Mouse (Mus musculus): Measurements from ENCODE around the gene Hoxa7. TPM values are rescaled to one million over a fixed set of nuclear protein-coding genes. Genes with fewer than 3 reads are reported as not detected.

Hoxa7 gene
- polyA plus RNA-seq, 1 experiment from 2014 or later, result 90.8 TPM

- H3K4me1 ChIP-seq (ENCODE audit: control insufficient read depth, insufficient read depth, low read length), result peaks cover 80% of the 10 kb centered on the region
- H3K27ac ChIP-seq (ENCODE audit: low read depth, low read length), result peak overlapping the region; percentile 92
- peak overlapping the region; percentile 88 for H3K4me3 ChIP-seq (ENCODE audit: low read depth, low read length)
- no peak for ATAC-seq (ENCODE audit: low read depth)
- H3K4me2 ChIP-seq (ENCODE audit: low read depth, low read length), result peak overlapping the region; percentile 99
- peak overlapping the region; percentile 98 for H3K9ac ChIP-seq (replicated peaks; ENCODE audit: low read depth, low read length)
- no peaks in the 10 kb centered on the region for H3K27me3 ChIP-seq (ENCODE audit: control insufficient read depth, insufficient read depth, low read length)
- no peaks in the 10 kb centered on the region for H3K9me3 ChIP-seq (ENCODE audit: control insufficient read depth, low read length)
- WGBS, result 2% methylated on average over 55 of the region's 55 CpGs
- H3K36me3 ChIP-seq (ENCODE audit: control insufficient read depth, insufficient read depth, low read length), result peaks cover 46% of the 10 kb centered on the region
These were observed 15.7 kb downstream of the Hoxa7 start for GRCm38 (mm10) chr6:52205638-52206621.

GRCm38 (mm10) chr6:52205221-52205620 is 16.4 kb downstream of the Hoxa7 start:
- Histone ChIP-seq H3K4me2 (ENCODE audit: low read depth, low read length) (peak overlapping the region; percentile 99), H3K27ac (ENCODE audit: low read depth, low read length) (peak overlapping the region; percentile 92), H3K36me3 (ENCODE audit: control insufficient read depth, insufficient read depth, low read length) (peaks cover 48% of the 10 kb centered on the region), H3K27me3 (ENCODE audit: control insufficient read depth, insufficient read depth, low read length) (no peaks in the 10 kb centered on the region), H3K9me3 (ENCODE audit: control insufficient read depth, low read length) (no peaks in the 10 kb centered on the region), H3K4me1 (ENCODE audit: control insufficient read depth, insufficient read depth, low read length) (peaks cover 86% of the 10 kb centered on the region), H3K4me3 (ENCODE audit: low read depth, low read length) (peak overlapping the region; percentile 88), H3K9ac (replicated peaks; ENCODE audit: low read depth, low read length) (peak overlapping the region; percentile 98)
- whole genome bisulfite sequencing, result 3% methylated on average over 14 of the region's 14 CpGs
- no peak for ATAC-seq (ENCODE audit: low read depth)

GRCm38 (mm10) chr6:52204050-52204752 is 17.5 kb downstream of the Hoxa7 start, which contains the start of gene Hoxa5:
TSS of gene Hoxa5 (minus strand) at chr6:52204587.
- Histone ChIP-seq H3K9ac (replicated peaks; ENCODE audit: low read depth, low read length) (peak within 1 kb of the TSS; percentile 98), H3K36me3 (ENCODE audit: control insufficient read depth, insufficient read depth, low read length) (peaks cover 48% of the 10 kb centered on the region), H3K4me1 (ENCODE audit: control insufficient read depth, insufficient read depth, low read length) (peaks cover 84% of the 10 kb centered on the region), H3K27ac (ENCODE audit: low read depth, low read length) (peak within 1 kb of the TSS; percentile 92), H3K4me3 (ENCODE audit: low read depth, low read length) (peak within 1 kb of the TSS; percentile 88), H3K4me2 (ENCODE audit: low read depth, low read length) (peak within 1 kb of the TSS; percentile 99), H3K9me3 (ENCODE audit: control insufficient read depth, low read length) (no peaks in the 10 kb centered on the region), H3K27me3 (ENCODE audit: control insufficient read depth, insufficient read depth, low read length) (no peaks in the 10 kb centered on the region)
- under 1% methylated on average over 65 of the region's 65 CpGs for WGBS
- ATAC-seq (ENCODE audit: low read depth), result 0 out of 2 replicates have a peak, but pooled peaks have one; percentile 36

GRCm38 (mm10) chr6:52203371-52204049 is 18.1 kb downstream of the Hoxa7 start:
- H3K27ac ChIP-seq (ENCODE audit: low read depth, low read length), result peak overlapping the region; percentile 92
- H3K9me3 ChIP-seq (ENCODE audit: control insufficient read depth, low read length), result no peaks in the 10 kb centered on the region
- no peak; the same call in 1 of the 2 replicates for ATAC-seq (ENCODE audit: low read depth)
- H3K27me3 ChIP-seq (ENCODE audit: control insufficient read depth, insufficient read depth, low read length), result no peaks in the 10 kb centered on the region
- H3K9ac ChIP-seq (replicated peaks; ENCODE audit: low read depth, low read length), result peak overlapping the region; percentile 98
- H3K4me3 ChIP-seq (ENCODE audit: low read depth, low read length), result peak overlapping the region; percentile 88
- peaks cover 48% of the 10 kb centered on the region for H3K36me3 ChIP-seq (ENCODE audit: control insufficient read depth, insufficient read depth, low read length)
- H3K4me2 ChIP-seq (ENCODE audit: low read depth, low read length), result peak overlapping the region; percentile 99
- H3K4me1 ChIP-seq (ENCODE audit: control insufficient read depth, insufficient read depth, low read length), result peaks cover 80% of the 10 kb centered on the region
- under 1% methylated on average over 46 of the region's 46 CpGs for WGBS

- Histone ChIP-seq H3K4me3 (ENCODE audit: low read depth, low read length) (peak overlapping the region; percentile 88), H3K27ac (ENCODE audit: low read depth, low read length) (peak overlapping the region; percentile 92), H3K27me3 (ENCODE audit: control insufficient read depth, insufficient read depth, low read length) (no peaks in the 10 kb centered on the region), H3K9me3 (ENCODE audit: control insufficient read depth, low read length) (no peaks in the 10 kb centered on the region), H3K36me3 (ENCODE audit: control insufficient read depth, insufficient read depth, low read length) (peaks cover 48% of the 10 kb centered on the region), H3K4me2 (ENCODE audit: low read depth, low read length) (peak overlapping the region; percentile 99), H3K4me1 (ENCODE audit: control insufficient read depth, insufficient read depth, low read length) (peaks cover 82% of the 10 kb centered on the region), H3K9ac (replicated peaks; ENCODE audit: low read depth, low read length) (peak overlapping the region; percentile 98)
- no peak for ATAC-seq (ENCODE audit: low read depth)
- 3% methylated on average over 10 of the region's 10 CpGs for WGBS
These were observed 18.6 kb downstream of the Hoxa7 start for GRCm38 (mm10) chr6:52203121-52203370.

GRCm38 (mm10) chr6:52202362-52203120 is 19.1 kb downstream of the Hoxa7 start:
- H3K36me3 ChIP-seq (ENCODE audit: control insufficient read depth, insufficient read depth, low read length), result peaks cover 48% of the 10 kb centered on the region
- H3K9me3 ChIP-seq (ENCODE audit: control insufficient read depth, low read length), result no peaks in the 10 kb centered on the region
- peak overlapping the region; percentile 98 for H3K9ac ChIP-seq (replicated peaks; ENCODE audit: low read depth, low read length)
- H3K27me3 ChIP-seq (ENCODE audit: control insufficient read depth, insufficient read depth, low read length), result no peaks in the 10 kb centered on the region
- H3K4me3 ChIP-seq (ENCODE audit: low read depth, low read length), result peak overlapping the region; percentile 88
- H3K4me2 ChIP-seq (ENCODE audit: low read depth, low read length), result peak overlapping the region; percentile 99
- WGBS, result 6% methylated on average over 22 of the region's 22 CpGs
- no peak for ATAC-seq (ENCODE audit: low read depth)
- H3K27ac ChIP-seq (ENCODE audit: low read depth, low read length), result peak overlapping the region; percentile 92
- H3K4me1 ChIP-seq (ENCODE audit: control insufficient read depth, insufficient read depth, low read length), result peaks cover 84% of the 10 kb centered on the region

GRCm38 (mm10) chr6:52201269-52201668 is 20.4 kb downstream of the Hoxa7 start:
- Histone ChIP-seq H3K36me3 (ENCODE audit: control insufficient read depth, insufficient read depth, low read length) (peaks cover 43% of the 10 kb centered on the region), H3K27ac (ENCODE audit: low read depth, low read length) (peak overlapping the region; percentile 35), H3K9me3 (ENCODE audit: control insufficient read depth, low read length) (no peaks in the 10 kb centered on the region), H3K4me3 (ENCODE audit: low read depth, low read length) (peak overlapping the region; percentile 11; the same call in 1 of the 2 replicates), H3K27me3 (ENCODE audit: control insufficient read depth, insufficient read depth, low read length) (no peaks in the 10 kb centered on the region), H3K4me2 (ENCODE audit: low read depth, low read length) (peak overlapping the region; percentile 99), H3K4me1 (ENCODE audit: control insufficient read depth, insufficient read depth, low read length) (peaks cover 84% of the 10 kb centered on the region), H3K9ac (replicated peaks; ENCODE audit: low read depth, low read length) (no peak overlapping the region)
- ATAC-seq (ENCODE audit: low read depth), result no peak
- WGBS, result 0% methylated on average over 1 of the region's 1 CpGs

- no peaks in the 10 kb centered on the region for H3K27me3 ChIP-seq (ENCODE audit: control insufficient read depth, insufficient read depth, low read length)
- H3K4me1 ChIP-seq (ENCODE audit: control insufficient read depth, insufficient read depth, low read length), result peaks cover 84% of the 10 kb centered on the region
- peak overlapping the region; percentile 11; the same call in 1 of the 2 replicates for H3K4me3 ChIP-seq (ENCODE audit: low read depth, low read length)
- ATAC-seq (ENCODE audit: low read depth), result no peak
- H3K9me3 ChIP-seq (ENCODE audit: control insufficient read depth, low read length), result no peaks in the 10 kb centered on the region
- peak overlapping the region; percentile 35 for H3K27ac ChIP-seq (ENCODE audit: low read depth, low read length)
- H3K9ac ChIP-seq (replicated peaks; ENCODE audit: low read depth, low read length), result no peak overlapping the region; the same call in 1 of the 2 replicates
- peaks cover 39% of the 10 kb centered on the region for H3K36me3 ChIP-seq (ENCODE audit: control insufficient read depth, insufficient read depth, low read length)
- 9% methylated on average over 10 of the region's 10 CpGs for WGBS
- peak overlapping the region; percentile 99 for H3K4me2 ChIP-seq (ENCODE audit: low read depth, low read length)
These were observed 20.9 kb downstream of the Hoxa7 start for GRCm38 (mm10) chr6:52200751-52201250.
